Mouse (Mus musculus) embryonic fibroblast, embryonic 13.5 days (primary cell): Measurements from ENCODE around the gene Cerk.

Experiments used
- CTCF ChIP-seq: IDR thresholded peaks from 2 replicates; pipeline ENCODE4 v1.5.1; 2011; ENCODE audit warnings: mild to moderate bottlenecking, control low read depth, low read length, moderate library complexity, borderline replicate concordance; ENCODE audit not compliant: insufficient read depth
- POLR2A ChIP-seq: IDR thresholded peaks from 2 replicates; pipeline ENCODE4 v1.6.1; 2011; ENCODE audit warnings: low read depth, mild to moderate bottlenecking, control low read depth, low read length, moderate library complexity

DNA sequence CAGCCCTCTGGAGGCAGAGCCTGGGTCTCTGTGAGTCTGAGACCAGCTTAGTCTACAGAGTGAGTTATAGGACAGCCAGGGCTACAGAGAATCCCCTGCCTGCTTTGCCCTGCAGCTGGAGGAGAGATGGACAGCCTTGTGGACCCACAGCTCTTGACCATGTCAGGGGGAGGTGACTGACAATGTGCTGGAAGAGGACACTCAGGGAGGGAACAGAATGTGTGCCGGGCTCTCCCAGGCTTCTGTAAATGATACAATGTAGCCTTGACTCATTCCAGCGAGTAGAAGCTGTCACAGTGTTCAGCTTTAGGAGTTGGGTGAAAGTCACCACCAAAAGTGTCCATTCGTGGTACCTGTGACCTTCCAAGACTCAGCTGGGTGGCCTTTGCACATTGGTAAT, 4.4 kb upstream of the Cerk start:
- TF ChIP-seq POLR2A (no peak), CTCF (no peak)
